Mouse (Mus musculus) T-helper 1 cell (primary cell): ENCODE data around the gene Nop2.

ENCODE experiments used
- in situ Hi-C: fragments of 300-600 bp; cut with MboI, MseI; formaldehyde crosslinking; loops from one replicate; pipeline ENCODE4 v1.15.1; 2025; ENCODE audit warnings: high pct_unique_total_duplicates

Gene Nop2

GRCm38 (mm10) chr6:125131302-125132156 lies at the start of gene Nop2:
Gene Nop2 (plus strand): TSS chr6:125131909.
- in situ Hi-C loops: no loop called here

GRCm38 (mm10) chr6:125082801-125083386 lies 48.8 kb upstream of the Nop2 start:
- in situ Hi-C loops: loop anchor here (5.0 kb wide), 1 partner anchor 36 kb away; the partner anchor contains the start of gene Acrbp

DNA sequence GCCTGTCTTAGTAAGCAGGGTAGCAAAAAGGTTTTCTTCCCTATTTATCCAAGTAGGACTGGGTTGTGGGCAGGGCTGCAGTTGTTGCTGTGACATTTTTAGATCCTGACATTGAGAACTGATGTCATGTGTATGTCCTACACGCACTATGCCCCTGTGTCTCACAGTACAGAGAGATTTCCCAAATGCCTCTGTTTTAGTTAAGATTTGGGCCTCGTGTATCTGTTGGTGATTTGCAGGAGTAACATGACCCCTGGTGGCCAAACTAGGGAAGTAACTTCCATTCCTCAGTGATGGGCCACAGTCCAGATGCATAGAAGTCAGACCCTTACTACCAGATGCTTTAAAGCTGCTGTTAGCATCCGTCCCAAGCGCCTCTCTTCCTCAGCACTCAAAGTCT lies 47.3 kb upstream of the Nop2 start:
- in situ Hi-C loops: loop anchor here (5.0 kb wide), 1 partner anchor 37 kb away; the partner anchor contains the start of gene Acrbp

DNA sequence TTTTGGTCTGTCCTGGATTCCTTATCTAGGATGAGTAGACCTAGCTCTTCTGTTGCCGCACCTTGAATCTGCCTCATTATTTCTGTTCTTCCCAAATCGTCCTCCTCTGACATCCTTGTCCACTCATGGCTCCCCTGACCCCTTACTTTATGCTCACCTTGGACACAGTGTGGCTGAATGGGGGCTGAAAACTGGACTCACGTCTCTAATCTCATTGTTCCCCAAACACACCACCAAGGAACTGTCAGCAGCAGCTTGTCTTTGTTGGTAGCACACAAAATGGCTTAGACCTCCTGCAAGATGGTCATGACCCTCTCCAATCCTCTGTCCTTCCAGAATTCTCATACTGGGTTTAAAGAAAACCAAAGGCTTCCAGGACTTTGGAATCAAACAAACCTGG lies 43.8 kb upstream of the Nop2 start:
- in situ Hi-C loops: no loop called here

- in situ Hi-C loops: no loop called here
These were observed 43.0 kb upstream of the Nop2 start for GRCm38 (mm10) chr6:125088561-125089321.

DNA sequence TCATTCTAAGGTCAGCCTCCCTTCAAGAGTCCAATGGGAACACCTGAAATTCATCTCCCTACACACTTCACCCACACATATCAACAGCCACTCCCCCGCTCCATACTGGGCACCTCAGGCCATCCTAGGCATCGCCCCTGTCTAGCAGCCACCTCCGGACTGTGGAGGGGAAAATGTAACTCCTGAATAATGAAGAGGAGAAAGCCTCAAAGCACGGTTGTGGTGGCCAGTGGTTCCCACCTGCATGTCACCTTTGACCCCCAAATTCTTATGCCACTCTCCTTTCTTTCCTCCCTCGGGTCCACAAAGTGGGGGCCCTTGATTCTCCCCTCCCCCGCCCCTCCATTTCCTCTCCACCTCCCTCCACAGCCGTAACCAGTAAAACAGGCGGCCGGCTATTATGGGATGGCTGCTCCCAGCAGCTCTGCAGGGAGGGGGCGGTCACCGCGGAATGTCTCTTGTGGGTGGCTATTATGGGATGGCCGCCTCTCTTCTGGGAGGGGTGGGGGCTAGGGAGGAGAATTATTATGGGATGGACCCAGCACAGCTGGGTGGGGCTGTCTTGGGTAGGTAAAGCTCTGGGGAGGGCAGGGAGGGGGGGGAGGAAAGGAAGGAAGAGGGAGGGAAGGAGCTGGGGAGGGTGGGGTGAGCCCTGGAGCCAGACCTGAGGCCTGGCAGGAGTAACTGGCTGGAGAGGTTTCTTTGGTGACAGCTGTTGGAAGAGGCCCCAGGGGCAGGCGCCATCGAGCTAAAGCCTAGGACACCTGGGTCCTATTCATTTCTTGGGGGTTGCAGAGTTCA lies 42.0 kb upstream of the Nop2 start:
- in situ Hi-C loops: no loop called here

GRCm38 (mm10) chr6:125090341-125091085 lies 41.2 kb upstream of the Nop2 start:
- in situ Hi-C loops: no loop called here

- in situ Hi-C loops: no loop called here
These were observed 39.3 kb upstream of the Nop2 start for GRCm38 (mm10) chr6:125092372-125092771.

- in situ Hi-C loops: no loop called here
These were observed 36.9 kb upstream of the Nop2 start for GRCm38 (mm10) chr6:125094843-125095242.

DNA sequence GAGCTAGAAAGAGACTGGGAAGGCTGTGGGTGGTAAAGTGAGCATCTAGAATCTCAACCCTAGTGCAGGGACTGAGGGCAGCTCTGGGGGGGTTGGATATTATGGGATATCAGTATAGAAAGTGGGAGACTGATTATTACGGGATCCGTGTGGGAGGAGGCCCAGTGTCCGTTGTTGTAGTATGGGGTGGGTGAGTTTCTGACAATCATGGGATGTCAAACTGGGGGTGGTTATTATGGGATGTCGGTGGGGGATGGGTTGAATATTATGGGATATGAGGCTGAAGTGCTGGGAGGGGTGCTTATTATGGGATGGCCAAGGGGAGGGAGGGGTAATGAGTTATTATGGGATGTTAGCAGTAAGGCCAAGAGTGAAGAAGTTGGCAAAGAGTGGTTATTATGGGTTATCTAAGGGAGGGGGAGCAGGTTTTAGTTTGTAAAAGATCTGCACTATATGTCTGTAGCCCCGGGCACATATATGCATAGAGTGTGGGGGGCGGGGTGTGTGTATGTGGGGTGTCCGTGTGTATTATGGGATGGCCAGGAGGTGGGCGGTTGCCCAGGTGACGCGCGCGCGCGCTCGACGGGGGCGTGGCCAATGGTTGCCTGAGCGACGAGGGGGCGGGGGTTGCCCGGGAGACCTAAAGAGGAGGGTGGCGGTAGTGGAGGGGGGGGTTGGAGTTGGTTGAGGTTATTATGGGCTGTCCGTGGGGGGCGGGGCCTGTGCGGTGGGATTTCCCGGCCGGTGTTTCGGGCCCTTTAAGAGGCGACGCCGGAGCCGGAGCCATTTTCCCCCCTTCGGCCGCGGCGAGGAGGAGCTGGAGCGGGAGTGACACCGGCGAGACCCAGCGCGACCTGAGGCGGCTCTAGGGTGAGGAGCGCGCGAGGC lies 36.1 kb upstream of the Nop2 start, which contains the start of gene Chd4:
Chd4 (plus strand) TSS at position 591 of the 888 bp plus-strand sequence.
- in situ Hi-C loops: no loop called here

DNA sequence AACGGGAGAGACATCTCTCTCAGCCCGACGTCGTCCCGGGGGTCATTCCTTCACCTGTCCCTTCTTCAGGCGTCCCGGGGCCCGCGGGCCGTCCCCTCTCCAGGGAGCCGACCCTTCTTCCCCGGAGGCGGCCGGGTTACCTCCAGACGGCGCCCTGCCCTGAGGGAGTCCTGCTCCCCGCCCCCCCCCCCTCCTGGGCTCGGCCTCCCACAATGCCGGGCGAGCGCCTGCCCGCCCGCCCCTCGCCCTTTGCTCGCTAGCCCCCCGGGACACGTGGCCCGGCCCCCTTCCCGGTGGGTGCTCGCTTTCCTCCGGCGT lies 35.5 kb upstream of the Nop2 start:
- in situ Hi-C loops: no loop called here

- in situ Hi-C loops: no loop called here
These were observed 34.9 kb upstream of the Nop2 start for GRCm38 (mm10) chr6:125096597-125097345.

DNA sequence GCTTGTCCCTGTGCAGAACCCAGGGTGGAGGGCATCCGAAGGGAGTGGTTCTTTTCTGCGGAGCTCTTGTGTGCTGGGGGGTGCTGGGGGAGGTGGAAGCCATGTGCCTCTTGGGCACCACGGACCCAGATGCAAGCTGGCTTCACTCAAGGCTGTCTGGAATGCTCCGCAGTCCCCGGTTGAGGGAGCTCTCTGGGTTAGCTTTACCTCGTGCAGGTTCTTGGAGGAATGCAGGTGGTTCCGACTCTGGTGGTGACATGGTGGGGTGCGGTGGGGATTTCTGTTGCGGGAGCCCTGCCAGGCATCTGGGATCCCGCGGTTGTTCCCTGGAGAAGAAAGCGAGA lies 34.4 kb upstream of the Nop2 start:
- in situ Hi-C loops: no loop called here

DNA sequence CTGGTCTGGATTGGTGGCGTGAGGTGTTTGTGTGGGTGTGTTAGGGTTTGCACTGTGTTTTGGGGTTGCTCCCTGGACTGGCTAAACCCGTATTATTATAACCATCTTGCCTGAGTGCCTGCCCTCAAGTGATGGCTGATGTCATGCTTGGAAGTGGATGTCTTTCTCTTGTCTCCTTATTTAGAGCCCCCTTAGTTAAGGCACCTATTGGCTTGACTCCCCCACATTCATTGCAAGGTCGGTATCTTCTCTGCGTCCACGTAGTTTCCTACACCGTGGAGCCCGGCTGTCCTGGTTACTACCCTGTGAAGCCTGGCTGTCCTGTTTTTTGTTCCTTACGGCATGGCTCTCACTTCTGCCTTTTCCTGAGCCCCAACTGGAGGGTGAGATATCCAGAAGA lies 33.8 kb upstream of the Nop2 start:
- in situ Hi-C loops: no loop called here

GRCm38 (mm10) chr6:125098513-125098912 lies 33.2 kb upstream of the Nop2 start:
- in situ Hi-C loops: no loop called here

DNA sequence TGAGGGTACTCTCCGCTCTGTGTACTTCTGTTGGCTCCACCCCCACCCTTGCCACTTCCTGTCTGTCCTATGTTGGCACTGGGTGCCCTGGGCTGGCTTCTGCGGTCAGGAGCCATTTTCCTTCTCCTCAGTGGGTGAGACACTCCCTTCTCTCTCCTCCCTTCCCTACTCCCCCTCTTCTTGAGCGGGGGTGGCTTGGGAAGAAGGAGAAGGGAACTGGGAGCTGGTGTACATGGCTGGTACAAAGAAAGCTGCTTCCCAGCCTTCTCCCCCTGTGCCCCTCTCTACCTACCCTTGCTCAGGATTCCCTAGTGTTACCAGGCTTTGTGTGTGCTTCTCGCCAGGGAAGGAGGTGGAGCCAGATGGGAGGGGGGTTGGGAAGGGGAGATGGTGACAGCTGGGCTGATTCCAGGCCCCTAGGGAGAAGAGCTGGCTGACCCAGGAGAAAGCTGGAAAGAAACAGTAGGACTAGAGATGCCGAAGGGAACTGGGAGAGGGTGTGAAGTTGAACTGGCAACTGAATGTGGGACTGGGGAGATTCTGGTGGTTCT lies 32.2 kb upstream of the Nop2 start:
- in situ Hi-C loops: no loop called here

GRCm38 (mm10) chr6:125101444-125101843 lies 30.3 kb upstream of the Nop2 start:
- in situ Hi-C loops: loop anchor here (5.0 kb wide), 2 partner anchors 36 to 71 kb away; no protein-coding TSS in a partner anchor

- in situ Hi-C loops: loop anchor here (5.0 kb wide), 2 partner anchors 33 to 68 kb away; no protein-coding TSS in a partner anchor
These were observed 27.5 kb upstream of the Nop2 start for GRCm38 (mm10) chr6:125104223-125104622.

GRCm38 (mm10) chr6:125107705-125108104 lies 24.0 kb upstream of the Nop2 start:
- in situ Hi-C loops: no loop called here
